Mouse (Mus musculus): Measurements from ENCODE around the gene Zfp239.

The Zfp239 gene

DNA sequence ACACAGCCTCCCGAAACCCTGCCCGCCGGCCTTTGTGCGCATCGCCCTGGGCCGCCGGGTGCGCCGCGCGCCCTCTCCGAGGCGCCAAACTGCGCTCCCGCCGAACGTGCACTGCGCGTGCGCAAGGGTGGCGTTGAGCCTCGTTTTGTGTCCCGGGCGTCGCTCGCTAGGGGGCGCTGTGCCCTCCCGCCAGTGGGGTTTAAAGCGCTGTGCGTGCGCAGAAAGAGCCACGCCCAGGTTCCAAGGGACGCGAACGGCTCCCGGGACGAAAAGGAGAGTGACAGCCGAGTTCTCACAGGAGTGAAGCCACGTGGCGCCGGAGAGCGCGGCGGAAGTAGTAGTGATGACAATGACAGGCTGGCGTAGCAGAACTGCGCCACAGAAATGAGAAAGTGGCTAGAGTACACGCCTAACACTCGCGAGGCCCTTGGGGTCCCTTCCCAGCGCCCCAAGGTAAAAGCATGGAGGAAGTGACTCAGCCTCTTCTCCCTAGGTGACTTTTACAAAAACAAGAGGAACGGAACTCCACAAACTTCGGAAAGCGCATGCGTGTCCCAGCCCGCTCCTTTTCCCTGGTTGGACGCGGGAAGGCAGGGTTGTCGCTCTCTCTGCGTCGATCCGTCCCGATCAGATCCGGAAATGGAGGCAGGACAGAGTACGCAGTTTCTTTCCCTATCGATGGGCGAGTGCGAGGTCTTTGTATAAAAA is 17.7 kb downstream of the Zfp239 start:
- peak; percentile 98 for DNase-seq (ENCODE audit: low spot score)

- no peak for DNase-seq (ENCODE audit: low spot score)
Observed at GRCm38 (mm10) chr6:117880394-117880838, 18.5 kb downstream of the Zfp239 start.

- no peak for DNase-seq (ENCODE audit: low spot score)
Observed at GRCm38 (mm10) chr6:117881229-117881628, 19.3 kb downstream of the Zfp239 start.

DNA sequence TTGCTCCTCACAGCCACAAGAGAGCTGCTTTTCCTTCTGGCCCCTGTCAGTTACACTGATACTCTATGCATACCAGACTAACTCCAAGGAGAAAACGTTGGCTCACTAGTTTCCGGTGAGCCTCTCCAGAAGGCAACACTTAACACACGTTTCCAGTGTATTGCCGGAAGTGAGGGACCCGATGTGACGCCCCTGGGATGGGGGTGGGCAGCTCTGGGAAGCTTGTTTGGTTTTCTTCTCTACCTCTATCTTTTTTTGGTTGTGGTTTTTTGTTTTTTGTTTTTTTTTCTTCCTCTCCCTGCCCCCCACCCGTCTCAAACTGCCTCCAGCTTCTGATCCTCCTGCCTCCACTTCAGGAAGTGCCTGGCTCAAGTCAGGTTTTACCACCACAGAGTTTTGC is 20.1 kb downstream of the Zfp239 start:
- no peak for DNase-seq (ENCODE audit: low spot score)

DNA sequence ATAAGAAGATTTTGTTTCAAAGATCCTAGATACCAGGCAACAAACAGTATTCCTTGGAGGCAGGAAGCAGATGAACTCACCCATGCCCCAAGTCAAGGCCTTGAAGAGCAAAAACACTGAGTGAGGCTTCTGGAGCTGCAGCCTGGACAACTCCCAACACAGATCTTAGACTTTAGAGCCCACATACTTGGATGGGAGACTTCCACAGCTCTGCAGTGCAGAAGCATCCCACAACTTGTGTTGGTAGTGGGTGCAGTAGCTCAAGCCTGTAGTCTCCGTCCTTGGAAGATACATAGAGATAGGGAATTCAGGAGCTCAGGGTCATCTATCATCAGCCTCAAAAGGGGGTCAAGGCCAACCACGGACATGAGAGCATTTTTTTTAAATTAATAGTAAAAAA is 24.0 kb downstream of the Zfp239 start:
- DNase-seq (ENCODE audit: low spot score) = no peak

DNA sequence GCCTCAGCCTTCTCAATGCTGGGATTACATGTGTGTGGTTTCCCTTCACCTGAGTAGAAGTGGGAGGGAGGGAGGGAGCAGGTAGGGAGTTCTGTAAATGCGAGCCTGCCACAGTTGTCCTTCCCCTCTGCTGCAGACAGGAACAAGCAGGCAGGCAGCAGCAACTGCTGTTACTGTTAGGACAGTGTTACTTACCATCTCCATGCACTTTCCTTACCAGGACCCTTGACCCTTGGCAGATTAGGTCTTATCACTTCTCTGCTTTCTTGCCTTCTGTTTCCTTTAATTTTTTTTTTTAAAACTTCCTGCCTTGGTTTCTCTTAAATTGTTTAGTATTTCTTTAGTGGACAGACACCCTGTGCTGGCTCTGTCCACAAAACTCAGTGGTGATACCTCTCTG is 26.1 kb downstream of the Zfp239 start:
- no peak for DNase-seq (ENCODE audit: low spot score)

DNA sequence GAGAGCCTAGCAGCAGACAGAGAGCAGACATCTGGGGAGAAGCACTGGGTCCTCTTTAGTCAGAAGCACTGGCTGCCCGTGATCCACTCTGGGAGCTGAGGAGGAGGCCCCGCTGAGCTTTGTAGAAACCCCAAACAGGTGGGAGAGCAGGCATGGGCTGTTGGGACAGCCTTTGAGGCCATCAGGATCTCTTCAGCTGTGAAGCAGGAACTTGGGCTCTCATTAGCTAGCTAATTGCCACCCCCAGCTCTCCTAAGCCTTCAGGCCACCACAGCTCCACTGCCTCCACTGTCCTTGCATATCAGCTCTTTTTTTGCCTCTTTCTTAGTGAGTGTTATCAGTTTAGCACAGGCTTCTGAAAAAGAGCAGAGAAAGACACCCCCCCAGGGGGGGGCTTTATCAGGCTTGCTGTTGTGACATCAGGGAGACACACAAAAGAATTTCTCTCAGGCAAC is 26.8 kb downstream of the Zfp239 start:
- DNase-seq (ENCODE audit: low spot score) = no peak

- DNase-seq (ENCODE audit: low spot score) = no peak
Observed at GRCm38 (mm10) chr6:117890257-117890656, 28.4 kb downstream of the Zfp239 start.

DNA sequence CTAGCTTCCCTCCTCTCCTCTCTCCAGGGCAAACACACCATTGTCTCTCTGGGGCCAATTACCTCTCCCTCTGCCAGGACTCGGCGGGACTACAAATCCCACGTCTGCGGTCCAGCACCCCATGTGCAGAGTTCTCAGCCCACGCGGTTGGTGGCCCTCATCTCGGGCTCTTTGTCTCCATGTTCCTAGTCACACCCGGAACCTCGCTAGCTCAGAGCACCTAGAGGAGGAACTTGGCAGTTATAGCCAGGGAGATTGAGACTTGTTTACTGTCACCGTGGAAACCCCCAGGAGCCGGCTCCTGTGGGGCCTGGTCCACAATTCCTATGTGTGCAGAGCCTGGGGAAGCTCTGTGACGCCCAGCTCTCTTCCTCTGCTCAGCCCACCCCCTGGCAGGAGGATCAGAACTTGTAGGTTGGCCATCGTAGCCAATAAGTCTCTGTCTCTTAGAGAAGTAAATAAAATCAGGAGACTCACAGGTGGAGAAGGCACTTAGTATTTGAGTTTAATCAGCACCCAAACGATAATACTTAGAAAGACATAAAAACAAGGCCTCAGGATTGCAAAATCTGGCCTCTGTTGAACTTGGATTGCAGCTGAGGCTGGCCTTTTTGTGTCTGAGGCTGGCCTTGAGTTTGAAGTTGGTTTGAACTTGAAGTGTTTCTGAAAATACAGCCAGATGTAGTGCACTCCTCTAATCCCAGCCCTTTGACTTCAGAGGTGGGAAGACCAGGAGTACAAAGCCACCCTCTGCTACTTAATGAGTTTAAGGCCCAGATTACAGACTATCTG is 29.7 kb downstream of the Zfp239 start:
- no peak for DNase-seq (ENCODE audit: low spot score)

DNA sequence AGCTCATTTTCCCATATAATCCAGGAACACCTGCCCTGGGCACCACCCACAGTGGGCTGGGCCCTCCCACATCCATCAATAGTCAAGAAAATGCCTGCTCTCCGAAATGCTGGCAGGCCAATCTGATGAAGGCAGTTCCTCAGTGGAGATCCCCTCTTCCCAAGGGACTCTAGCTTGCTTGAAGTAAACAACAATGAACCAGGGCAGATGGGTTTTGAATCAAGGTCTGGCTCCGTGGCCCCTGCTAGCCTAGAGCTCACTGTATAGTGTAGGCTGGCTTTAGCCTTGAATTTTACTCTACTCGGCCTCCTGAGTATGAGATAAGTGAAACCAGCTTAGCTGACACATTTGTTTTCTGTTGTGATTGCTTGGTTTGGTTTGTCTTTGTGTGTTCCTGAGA is 30.5 kb downstream of the Zfp239 start:
- no peak for DNase-seq (ENCODE audit: low spot score)

GRCm38 (mm10) chr6:117893435-117893834 is 31.5 kb downstream of the Zfp239 start:
- no peak for DNase-seq (ENCODE audit: low spot score)

DNA sequence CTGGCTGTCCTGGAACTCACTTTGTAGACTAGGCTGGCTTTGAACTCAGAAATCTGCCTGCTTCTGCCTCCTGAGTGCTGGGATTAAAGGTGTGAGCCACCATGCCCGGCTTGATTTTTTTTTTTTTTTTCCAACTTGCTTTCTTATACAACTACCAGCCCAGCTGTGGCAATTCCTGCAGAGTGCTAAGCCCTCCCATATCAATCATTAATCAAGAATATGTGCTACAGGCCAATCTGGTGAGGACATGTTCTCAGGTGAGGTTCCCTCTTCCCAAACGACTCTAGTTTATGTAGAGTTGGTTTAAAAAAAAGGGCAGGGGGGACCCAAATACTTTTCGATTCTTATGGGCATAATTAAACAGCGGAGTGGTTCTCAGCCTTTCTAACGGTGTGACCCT is 35.9 kb downstream of the Zfp239 start:
- DNase-seq (ENCODE audit: low spot score) = no peak

- no peak for DNase-seq (ENCODE audit: low spot score)
Observed at GRCm38 (mm10) chr6:117900126-117901080, 38.5 kb downstream of the Zfp239 start, which contains the start of gene Hnrnpf. Gene Hnrnpf, plus strand, starts transcription at chr6:117900324.

- no peak for DNase-seq (ENCODE audit: low spot score)
Observed at GRCm38 (mm10) chr6:117901510-117902402, 39.9 kb downstream of the Zfp239 start.

DNA sequence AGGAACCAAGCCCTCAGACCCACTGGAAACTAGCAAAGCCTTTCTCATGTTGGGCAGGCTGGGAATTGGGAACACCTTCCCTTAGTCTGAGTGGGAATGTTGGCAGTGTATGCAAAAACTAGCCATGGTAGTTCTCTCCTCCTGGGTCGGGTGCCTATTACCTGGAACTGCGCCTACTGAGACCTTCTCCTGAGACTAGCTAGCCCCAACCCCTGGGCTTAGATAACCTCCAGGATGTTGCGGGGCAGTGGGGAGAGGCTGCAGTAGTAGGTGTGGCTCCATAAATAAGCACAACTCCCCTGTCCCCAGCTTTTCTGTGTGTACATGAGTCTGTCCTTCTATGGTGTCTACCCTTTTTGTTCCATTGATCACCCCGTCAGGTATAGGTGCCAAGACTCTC is 40.7 kb downstream of the Zfp239 start:
- DNase-seq (ENCODE audit: low spot score) = no peak

DNA sequence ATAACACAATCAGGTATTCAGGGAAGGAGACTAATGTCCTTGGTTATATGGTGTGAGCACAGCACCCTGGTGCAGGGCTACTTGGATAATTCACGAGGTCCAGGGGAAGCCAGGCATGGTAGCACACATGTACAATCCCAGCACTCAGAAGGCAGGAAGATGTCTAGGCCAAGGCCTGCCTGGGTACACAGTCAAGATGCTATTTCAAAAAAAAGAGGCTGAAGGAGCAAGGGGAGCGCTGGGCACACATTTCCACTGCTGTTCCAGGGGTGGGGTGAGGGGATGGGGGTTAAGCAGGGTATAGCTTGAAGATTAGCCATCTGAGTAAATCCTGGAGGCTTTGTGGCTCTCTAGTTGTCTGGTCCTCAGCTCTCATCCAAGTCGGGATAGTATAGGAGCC is 41.9 kb downstream of the Zfp239 start:
- no peak for DNase-seq (ENCODE audit: low spot score)

DNA sequence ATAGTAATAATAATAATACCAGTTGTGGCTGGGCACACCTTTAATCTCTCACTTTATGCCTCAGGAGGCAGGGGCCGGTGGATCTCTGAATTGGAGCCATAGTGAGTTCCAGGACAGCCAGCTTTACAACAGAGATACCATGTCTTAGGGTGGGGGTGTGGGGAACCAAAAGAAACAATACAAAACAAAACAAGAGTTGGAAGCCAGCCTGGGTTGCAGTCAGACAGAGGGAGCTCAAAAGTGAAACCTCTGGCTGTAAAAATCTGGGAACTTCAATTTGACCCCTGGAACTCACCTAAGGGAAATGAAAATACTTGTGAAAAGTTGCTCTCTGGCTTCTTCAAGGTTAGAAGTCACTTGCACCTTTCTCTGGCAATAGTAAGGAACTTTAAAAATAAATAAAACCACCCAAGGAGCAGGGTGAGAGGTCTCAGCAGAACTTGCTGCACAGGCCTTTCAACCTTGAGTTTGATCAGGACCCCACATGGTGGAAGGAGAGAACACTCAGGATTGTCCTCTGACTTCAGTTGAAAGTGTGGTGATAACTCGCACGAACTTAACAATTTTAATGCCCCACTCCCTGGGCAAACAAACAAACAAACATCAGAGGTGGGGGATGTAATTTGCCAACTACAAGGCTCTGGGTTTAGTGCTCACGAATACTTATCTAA is 43.5 kb downstream of the Zfp239 start:
- DNase-seq (ENCODE audit: low spot score) = no peak

DNA sequence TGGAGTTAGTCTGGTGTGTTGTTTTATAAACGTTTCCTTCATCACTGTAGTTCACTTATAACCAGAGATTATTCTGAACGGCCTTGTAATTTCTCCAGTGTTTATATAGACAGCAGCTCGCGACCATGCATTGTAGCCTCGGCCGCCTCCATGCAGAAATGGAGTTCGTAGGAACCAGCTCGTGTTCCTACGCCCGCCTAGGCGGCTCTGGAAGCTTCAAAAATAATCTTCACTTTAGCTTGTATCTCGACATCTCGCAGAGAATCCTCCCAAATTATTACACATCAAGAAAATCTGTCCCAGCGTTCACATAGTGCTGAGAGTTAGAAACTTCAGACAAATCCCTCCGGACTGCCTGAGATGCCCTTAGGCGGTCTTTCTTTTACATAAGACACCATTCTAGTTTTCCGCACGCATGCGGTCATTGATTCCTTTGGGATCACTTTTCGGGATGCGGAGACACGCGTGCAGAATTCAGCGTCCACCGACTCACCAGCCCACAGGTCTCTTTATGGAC is 44.2 kb downstream of the Zfp239 start:
- DNase-seq (ENCODE audit: low spot score) = peak; percentile 57

GRCm38 (mm10) chr6:117906590-117907271 is 44.8 kb downstream of the Zfp239 start:
- peak; percentile 96 for DNase-seq (ENCODE audit: low spot score)
